Mouse (Mus musculus) left cerebral cortex, postnatal 14 days (tissue): ENCODE data around the gene Zfp277. TPM values are rescaled to one million over a fixed set of nuclear protein-coding genes. Genes with fewer than 3 reads are reported as not detected.

Experiments
- DNase-seq, 2 experiments: peaks; one replicate each; pipeline ENCODE4 v3.0.0; 2021 to 2022; ENCODE audit warnings: low spot score in 2 of 2, mixed read lengths in 1 of 2
- intact Hi-C: fragments of 180-260 bp; cut with DNase I; formaldehyde crosslinking; loops from one replicate; pipeline ENCODE4 v1.15.1; 2025
- total RNA-seq, 2 experiments: library from RNA; stranded (reverse); gene quantifications; 2 replicates each; pipeline ENCODE4 v1.2.3; 2021

Gene Zfp277
- total RNA-seq, 2 experiments from 2014 or later: 19.9 to 20.9 TPM

DNA sequence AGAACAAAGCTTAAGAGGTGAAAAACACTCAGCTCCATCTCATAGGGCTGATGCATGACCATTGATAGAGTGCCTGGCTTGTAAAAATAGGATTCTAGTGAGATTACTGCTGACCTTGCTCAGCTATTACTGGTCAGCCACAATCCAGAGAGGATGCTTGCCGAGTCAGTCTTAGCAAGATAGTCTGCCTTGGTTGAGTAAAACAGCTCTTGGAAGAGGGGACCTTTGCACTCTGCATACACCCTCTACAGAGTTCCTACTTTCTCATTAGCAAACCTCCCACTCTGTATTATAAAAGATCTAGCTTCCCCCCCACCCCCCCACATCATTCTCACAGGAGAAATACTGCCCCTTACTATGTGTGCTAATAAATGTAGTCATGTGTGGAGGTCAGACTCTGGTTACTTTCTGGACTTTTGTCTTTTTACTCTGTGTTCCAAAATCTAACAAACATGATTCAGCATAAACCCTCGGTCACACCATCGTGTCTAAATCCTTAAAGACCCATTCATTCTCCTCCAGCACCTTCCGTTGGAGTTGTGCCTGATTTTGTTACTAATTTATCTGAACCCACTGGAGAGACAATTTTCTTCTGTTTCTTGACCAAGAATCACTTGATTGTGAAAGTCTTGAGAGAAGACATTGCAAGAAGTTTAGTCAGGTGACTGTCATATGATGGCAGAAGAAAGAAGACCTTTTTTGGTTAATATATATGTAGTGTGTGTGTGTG, 164.9 kb downstream of the Zfp277 start:
- intact Hi-C loops: no loop called here

DNA sequence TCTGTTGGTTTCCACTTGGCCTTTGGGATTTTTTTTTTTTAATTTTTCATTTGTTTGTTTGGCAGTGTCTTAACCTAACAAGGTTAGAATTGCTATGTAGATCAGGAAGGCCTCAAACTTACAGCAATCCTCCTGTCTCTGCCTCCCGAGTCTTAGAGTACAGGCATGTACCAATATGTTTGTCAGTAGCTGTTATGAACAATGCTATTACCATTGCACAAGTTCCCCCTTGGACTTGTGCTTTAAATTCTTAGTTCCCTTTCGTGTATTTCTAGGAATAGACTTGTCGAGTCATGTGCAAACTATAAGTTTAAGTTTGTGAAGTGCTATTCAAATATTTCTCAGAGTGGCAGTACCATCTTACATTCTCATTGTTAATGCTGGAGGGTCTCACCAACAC, 168.1 kb downstream of the Zfp277 start:
- intact Hi-C loops: no loop called here

More for the DNA sequence above, 164.9 kb downstream of the Zfp277 start:
- no peak for DNase-seq

DNA sequence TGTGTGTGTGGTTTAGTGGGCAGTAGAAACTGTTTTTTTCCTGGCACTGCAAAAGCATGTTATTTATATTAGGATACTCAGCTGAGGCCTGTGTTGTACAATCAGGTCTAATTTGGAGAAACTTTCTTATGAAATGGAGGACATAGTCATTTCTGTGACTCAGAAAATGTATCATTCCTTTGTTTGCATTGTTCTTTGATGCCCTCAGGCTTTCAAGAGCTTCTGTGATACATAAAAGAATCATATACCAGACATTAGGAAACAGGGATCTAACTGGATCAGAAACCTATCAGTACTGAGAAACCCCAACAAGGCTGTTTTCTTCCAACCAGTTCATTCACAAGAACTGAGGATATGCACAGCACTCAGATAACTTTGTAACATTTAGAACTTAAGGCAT, 170.8 kb downstream of the Zfp277 start:
- DNase-seq: no peak
- intact Hi-C loops: no loop called here

More for the DNA sequence above, 168.1 kb downstream of the Zfp277 start:
- no peak for DNase-seq

DNA sequence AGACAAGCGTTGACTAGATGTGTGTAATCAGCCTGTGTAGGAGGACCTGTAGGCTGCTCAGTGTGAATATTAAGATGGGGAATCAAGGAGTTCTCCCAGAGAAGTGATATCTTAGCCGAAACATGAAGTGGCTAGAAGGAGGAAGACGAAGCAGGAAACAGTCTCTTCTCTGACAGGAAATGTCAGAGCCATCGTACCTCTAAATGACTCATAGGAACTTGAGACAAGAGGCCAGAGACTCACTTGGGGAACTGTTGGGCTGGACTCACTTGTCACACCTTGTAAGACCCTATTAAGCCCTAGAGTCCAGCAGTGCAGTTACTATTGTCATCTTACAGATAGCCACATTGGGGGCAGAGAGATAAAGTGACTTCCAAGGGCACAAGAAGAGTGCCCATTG, 172.4 kb downstream of the Zfp277 start:
- DNase-seq: no peak

DNA sequence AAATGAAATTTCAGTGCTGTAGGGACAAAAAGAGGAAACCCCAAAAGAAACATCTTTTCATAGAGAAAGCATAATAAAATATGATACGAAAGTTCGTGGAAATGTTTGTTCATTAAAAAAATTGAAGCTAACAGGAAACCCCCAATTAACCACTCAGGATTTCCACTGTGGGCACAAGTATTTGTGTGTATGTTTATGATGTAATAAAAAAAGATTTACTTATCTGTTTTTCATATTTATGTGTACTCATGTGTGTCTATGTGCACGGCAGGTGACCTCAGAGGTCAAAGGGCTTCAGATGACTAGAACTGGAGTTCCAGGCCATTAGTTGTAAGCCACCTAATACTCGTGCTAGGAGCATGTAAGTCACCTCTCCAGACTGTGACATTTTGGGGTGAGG, 173.0 kb downstream of the Zfp277 start:
- intact Hi-C loops: no loop called here
- no peak for DNase-seq

More for the DNA sequence above, 172.4 kb downstream of the Zfp277 start:
- intact Hi-C loops: no loop called here

DNA sequence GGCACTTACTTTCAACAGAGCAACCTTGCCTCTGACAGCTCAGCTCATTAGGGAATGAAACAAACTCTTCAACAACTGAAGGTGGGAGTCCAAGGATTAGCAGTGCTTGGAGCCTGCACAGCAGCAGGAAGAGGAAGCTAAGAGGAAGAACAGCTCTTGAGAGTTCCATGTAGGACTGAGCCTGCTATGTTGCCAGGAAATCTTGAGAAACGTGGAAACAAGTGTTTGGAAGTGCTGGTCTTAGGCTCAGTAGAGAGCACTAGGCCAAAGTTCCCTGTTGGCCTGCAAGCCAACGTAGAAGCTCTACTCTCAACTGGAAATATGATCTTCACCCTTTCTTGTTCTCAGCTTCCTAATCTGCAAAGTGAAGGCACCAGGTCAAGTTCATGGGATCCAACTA, 177.4 kb downstream of the Zfp277 start:
- no peak for DNase-seq
- intact Hi-C loops: no loop called here

Other genes with a start within 250 kb of the Zfp277 start
- 1 to 10 TPM in 1 of 2 experiments, under 1 TPM in 1; 0.97 to 1.1 TPM for gene Lsmem1, start 246.4 kb downstream of the Zfp277 start, total RNA-seq
- gene Ifrd1, start 197.4 kb downstream of the Zfp277 start, total RNA-seq: 10 to 100 TPM; 85.0 to 91.1 TPM
- gene Dock4, start 50 bp upstream of the Zfp277 start, total RNA-seq: 10 to 100 TPM; 86.1 to 86.3 TPM